ENCODE assay signal across 13 mouse cellular contexts in the genomic region with DNA sequence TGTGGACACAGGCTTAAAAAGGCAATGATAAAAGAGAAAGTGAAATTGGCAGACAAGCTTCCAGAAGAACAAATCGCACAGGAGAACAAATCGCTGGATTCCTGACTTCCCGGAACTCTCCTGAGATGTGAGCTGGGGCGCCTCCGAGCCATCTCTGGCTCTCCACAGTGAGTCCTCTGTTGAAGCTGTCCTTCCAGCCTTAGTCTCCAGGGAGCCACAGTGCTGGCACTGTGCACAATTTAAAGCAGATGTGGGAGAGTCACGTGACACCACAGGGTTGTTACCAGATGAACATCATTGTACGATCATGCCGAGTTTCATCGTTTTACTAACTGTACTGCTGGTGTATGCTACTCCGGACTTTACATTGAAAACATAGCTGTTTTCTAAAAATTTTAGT.
DNase-seq lines count a peak whose midpoint lies in the region; ATAC-seq and TF ChIP-seq lines count a peak whose summit lies in the region.
"Had no signal": no experiment of that assay in that cellular context is flagged by ENCODE, and none has a peak within 500 bp of the region (broad histone marks: within the 10 kb centered on the region; RNA-seq: fewer than 3 reads in every experiment).

No protein-coding gene starts in this region.

- TF ChIP-seq CTCF in cerebellum, adult 2 months (IDR thresholded peaks at IDR 0.05; ENCODE audit: borderline replicate concordance, insufficient read depth, low read depth, low read length), result no peak

- DNase-seq in adrenal gland, postnatal 10 days, result peak; percentile 24
- DNase-seq in adrenal gland, adult 2 months, result no peak
- peak; percentile 3 for DNase-seq in ovary, postnatal 10 days (ENCODE audit: low spot score)
- DNase-seq in ovary, adult 18-20 months (ENCODE audit: low spot score), result no peak
- DNase-seq in kidney, postnatal 4 days, result no peak
- DNase-seq in spleen, postnatal 10 days (ENCODE audit: low spot score in 2 of 2), result no peak
- DNase-seq in cerebellum, adult 2 months, result no peak
- DNase-seq: kidney, postnatal 36 days had no signal

- no peak for ATAC-seq in heart, embryonic 15.5 days (replicated peaks; ENCODE audit: insufficient number of reproducible peaks, insufficient read depth, low FRiP score, low read depth)
- ATAC-seq: forebrain, embryonic 13.5 days; Patski had no signal

- no peak for TF ChIP-seq POLR2A in cerebellum, adult 2 months (IDR thresholded peaks at IDR 0.05; ENCODE audit: borderline replicate concordance, insufficient read depth, low read length)

- no peaks in the 10 kb centered on the region for H3K4me1 ChIP-seq in heart, embryonic 15.5 days (replicated peaks)
- H3K4me1 ChIP-seq in cerebellum, adult 2 months (ENCODE audit: control insufficient read depth, insufficient read depth, low read length), result peaks cover 11% of the 10 kb centered on the region
- H3K4me1 ChIP-seq: megakaryocyte, embryonic 14.5 days had no signal

- no peak overlapping the region for H3K27ac ChIP-seq in heart, embryonic 15.5 days
- H3K27ac ChIP-seq in cerebellum, adult 2 months (ENCODE audit: insufficient read depth, low read length), result no peak overlapping the region
- H3K27ac ChIP-seq: forebrain, embryonic 13.5 days had no signal

- peak overlapping the region; percentile 4; the same call in 1 of the 2 replicates for H3K4me2 ChIP-seq in heart, embryonic 15.5 days
- H3K4me2 ChIP-seq: forebrain, embryonic 13.5 days; liver, embryonic 11.5 days had no signal

- H3K9me3 ChIP-seq in heart, embryonic 15.5 days (replicated peaks), result no peaks in the 10 kb centered on the region
- H3K9me3 ChIP-seq: forebrain, embryonic 13.5 days had no signal

- H3K27me3 ChIP-seq in heart, embryonic 15.5 days, result no peaks in the 10 kb centered on the region
- no peaks in the 10 kb centered on the region for H3K27me3 ChIP-seq in cerebellum, adult 2 months (ENCODE audit: control insufficient read depth, insufficient read depth, low read length)
- H3K27me3 ChIP-seq: megakaryocyte, embryonic 14.5 days had no signal

- WGBS in heart, embryonic 15.5 days, result 63% methylated on average over 10 of the region's 10 CpGs
- WGBS in cerebellum, adult 2 months, result 69% methylated on average over 10 of the region's 10 CpGs

- H3K9ac ChIP-seq in heart, embryonic 15.5 days, result no peak overlapping the region
- H3K9ac ChIP-seq: forebrain, embryonic 13.5 days had no signal

- no peaks in the 10 kb centered on the region for H3K36me3 ChIP-seq in heart, embryonic 15.5 days

- no peak overlapping the region for H3K4me3 ChIP-seq in heart, embryonic 15.5 days
- no peak overlapping the region for H3K4me3 ChIP-seq in cerebellum, adult 2 months (replicated peaks; ENCODE audit: insufficient read depth, low read depth, low read length)
- H3K4me3 ChIP-seq: forebrain, embryonic 13.5 days; megakaryocyte, embryonic 14.5 days had no signal

Comparison
In these comparisons a context has a peak if more than half of its experiments do, and no peak if none do; other contexts are left out.
1. DNase-seq: peak in adrenal gland, postnatal 10 days (single experiment) and ovary, postnatal 10 days (single experiment); none in adrenal gland, adult 2 months (single experiment), ovary, adult 18-20 months (single experiment), kidney, postnatal 4 days (0 of 2), spleen, postnatal 10 days (0 of 2) and cerebellum, adult 2 months (0 of 2).